Mouse (Mus musculus): Measurements from ENCODE around the gene Polr2m. TPM values are rescaled to one million over a fixed set of nuclear protein-coding genes. Genes with fewer than 3 reads are reported as not detected.

Gene Polr2m
- 100 to 1,000 TPM; 198 to 243 TPM for polyA plus RNA-seq (2017; shearing (Covaris generic))

DNA sequence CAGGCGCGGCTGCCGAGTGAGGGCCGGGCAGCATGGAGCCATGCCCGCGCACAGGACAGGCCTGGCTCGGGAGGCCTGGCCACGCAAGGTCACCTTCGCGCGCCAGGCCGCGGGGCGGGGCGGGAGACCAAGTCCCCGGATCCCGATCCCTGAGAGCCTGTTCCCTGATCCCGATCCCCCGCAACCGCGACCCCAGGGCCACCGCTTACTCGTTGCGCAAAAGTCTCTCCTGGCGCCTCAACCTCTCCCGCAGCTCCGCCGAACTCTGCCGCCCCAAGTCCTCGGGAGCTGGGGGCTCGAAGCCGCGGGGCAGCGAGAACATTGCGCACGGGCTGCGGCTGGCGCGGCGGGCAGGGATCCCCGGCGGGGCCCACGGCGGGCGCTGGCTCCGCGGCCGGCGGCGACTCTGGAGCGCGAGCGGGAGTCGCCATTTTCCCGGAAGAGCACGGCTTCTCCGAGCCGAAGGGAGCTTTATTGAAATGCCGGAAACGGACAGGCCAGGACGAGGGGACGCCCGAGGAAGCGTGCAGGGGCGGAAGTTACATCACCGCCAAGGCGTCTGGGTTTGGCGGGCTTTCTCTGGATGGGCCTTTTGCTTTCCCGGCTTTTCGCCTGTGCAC, at the start of gene Polr2m:
Gene Polr2m (minus strand): TSS at position 461 of the 620 bp plus-strand sequence.

Other genes with a start within 250 kb of the Polr2m start
- under 1 TPM; 0.22 to 0.66 TPM for gene Myzap, start 106.4 kb upstream of the Polr2m start, polyA plus RNA-seq (2017; shearing (Covaris generic))

Measured in inflammation-experienced regulatory T-cells (primary cell).